Comparison of ENCODE assay signal across 8 mouse cellular contexts in the genomic region with DNA sequence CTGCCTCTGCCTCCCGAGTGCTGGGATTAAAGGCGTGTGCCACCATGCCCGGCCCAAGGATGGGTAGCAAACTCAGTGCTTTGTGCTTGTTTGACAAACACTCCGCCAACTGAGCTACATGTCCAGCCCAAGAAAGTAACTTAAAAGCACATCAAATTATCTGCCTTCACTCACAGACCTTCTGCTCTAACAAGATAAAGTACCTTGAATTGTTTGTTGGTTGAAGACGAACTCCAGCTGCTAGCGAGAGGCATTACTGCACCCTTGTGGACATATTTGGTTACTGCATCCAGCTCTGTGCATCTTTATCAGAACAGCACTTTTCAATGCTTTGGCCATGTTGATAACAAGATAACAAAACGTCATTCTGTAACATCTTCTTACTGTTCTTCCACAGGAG. TPM values are rescaled to one million over a fixed set of nuclear protein-coding genes. Genes with fewer than 3 reads are reported as not detected.
DNase-seq lines count a peak whose midpoint lies in the region; ATAC-seq and TF ChIP-seq lines count a peak whose summit lies in the region.

No protein-coding gene starts in this region.

- H3K27me3 ChIP-seq in lung, embryonic 14.5 days (ENCODE audit: insufficient read depth, low read length) = no peaks in the 10 kb centered on the region

- peaks cover 1% of the 10 kb centered on the region for H3K4me1 ChIP-seq in bone marrow, adult 2 months (ENCODE audit: control insufficient read depth, insufficient read depth, low read length)
- H3K4me1 ChIP-seq in lung, embryonic 14.5 days (ENCODE audit: insufficient read depth) = no peaks in the 10 kb centered on the region

- H3K9ac ChIP-seq in lung, embryonic 14.5 days = no peak overlapping the region

- no peak overlapping the region for H3K4me2 ChIP-seq in lung, embryonic 14.5 days

- no peak for TF ChIP-seq POLR2A in bone marrow, adult 2 months (IDR thresholded peaks at IDR 0.05; ENCODE audit: borderline replicate concordance, control insufficient read depth, low read depth, low read length)

- TF ChIP-seq CTCF in bone marrow, adult 2 months (IDR thresholded peaks at IDR 0.05; ENCODE audit: control insufficient read depth, insufficient read depth, low read length) = peak; percentile 38
- peak; percentile 94 for TF ChIP-seq CTCF in lung, embryonic 14.5 days (IDR thresholded peaks at IDR 0.05; ENCODE audit: low read depth)

- ATAC-seq in lung, embryonic 14.5 days (ENCODE audit: insufficient read depth) = no peak

- WGBS in bone marrow, adult 2 months = 32% methylated on average over 7 of the region's 7 CpGs
- WGBS in lung, embryonic 14.5 days = 46% methylated on average over 7 of the region's 7 CpGs

- no peak overlapping the region for H3K4me3 ChIP-seq in bone marrow, adult 2 months (replicated peaks; ENCODE audit: control insufficient read depth, low read depth, low read length)
- H3K4me3 ChIP-seq in lung, embryonic 14.5 days (ENCODE audit: low read depth, low read length) = no peak overlapping the region

- peak; percentile 27 for DNase-seq in cerebellum, adult 9-11 months
- no peak for DNase-seq in cerebellum, adult 11 months
- peak; percentile 65 to 68 for DNase-seq in B cell, adult 2 months
- DNase-seq in forelimb bud, embryonic 11.5 days (ENCODE audit: low read depth, low spot score) = peak; percentile 75
- DNase-seq in kidney, postnatal 36 days = peak; percentile 59 to 80
- peak; percentile 89 for DNase-seq in lung, embryonic 14.5 days
- DNase-seq in spleen, postnatal 10 days (ENCODE audit: low spot score in 2 of 2) = peak; percentile 64 to 81

- peak overlapping the region; percentile 76 for H3K27ac ChIP-seq in bone marrow, adult 2 months (ENCODE audit: control insufficient read depth, insufficient read depth, low read depth, low read length, poor library complexity)
- no peak overlapping the region for H3K27ac ChIP-seq in lung, embryonic 14.5 days (ENCODE audit: low read depth)

- H3K36me3 ChIP-seq in lung, embryonic 14.5 days (ENCODE audit: insufficient read depth) = no peaks in the 10 kb centered on the region

- no peaks in the 10 kb centered on the region for H3K9me3 ChIP-seq in lung, embryonic 14.5 days (ENCODE audit: low read depth, low read length)

RNA-seq across cellular contexts. Expression of a gene that starts 21.9 kb away (rescaled TPM):
- 5.0 and 11.7 TPM in 2 replicates for polyA plus RNA-seq in bone marrow, adult 2 months (2011; ENCODE audit: insufficient read depth, insufficient read length, low replicate concordance, missing spikeins)
- 42.8 and 47.8 TPM in 2 replicates for polyA plus RNA-seq in lung, embryonic 14.5 days (2014; fragmentation: Nextera tagmentation; extraction: Ambion mirVana)

RNA-seq across cellular contexts. Expression of a gene that starts 22.3 kb away (rescaled TPM):
- 3.3 TPM in 1 of 2 replicates, not detected in the other for polyA plus RNA-seq in bone marrow, adult 2 months (2011; ENCODE audit: insufficient read depth, insufficient read length, low replicate concordance, missing spikeins)
- polyA plus RNA-seq in lung, embryonic 14.5 days (2014; fragmentation: Nextera tagmentation; extraction: Ambion mirVana) = 17.7 TPM in 2 replicates
